Mouse (Mus musculus) megakaryocyte-erythroid progenitor cell, adult 5-6 weeks (primary cell): ENCODE results near the gene Tsen54. TPM values are rescaled to one million over a fixed set of nuclear protein-coding genes. Genes with fewer than 3 reads are reported as not detected.

Experiments
- ATAC-seq: replicated peaks from 2 replicates; pipeline ENCODE4 v1.8.0; 2016; ENCODE audit warnings: mild to moderate bottlenecking, inconsistent platforms; ENCODE audit not compliant: severe bottlenecking, poor library complexity, low FRiP score, low TSS enrichment
- total RNA-seq, 2 experiments: library from RNA; stranded (forward) in 1 of 2; stranded (reverse) in 1 of 2; fragments of 200-1000, 215-1000 nt in 1 of 2; fragments of >200 nt in 1 of 2; fragmentation: Nextera tagmentation in 1 of 2; gene quantifications; 2 replicates each; pipeline ENCODE4 v1.2.3; 2014 to 2017

Tsen54 gene
- total RNA-seq, 2 experiments from 2014 or later, result 17.1 to 32.6 TPM

- ATAC-seq, result no peak
Measured at GRCm38 (mm10) chr11:115797665-115798064, 16.9 kb upstream of the Tsen54 start.

GRCm38 (mm10) chr11:115800981-115801380 lies 13.5 kb upstream of the Tsen54 start:
- ATAC-seq, result no peak

- no peak for ATAC-seq
Measured at GRCm38 (mm10) chr11:115803072-115803709, 11.3 kb upstream of the Tsen54 start.

GRCm38 (mm10) chr11:115805005-115805404 lies 9.5 kb upstream of the Tsen54 start:
- ATAC-seq, result peak; percentile 90

GRCm38 (mm10) chr11:115806154-115806553 lies 8.4 kb upstream of the Tsen54 start:
- no peak for ATAC-seq

GRCm38 (mm10) chr11:115807306-115807705 lies 7.2 kb upstream of the Tsen54 start:
- ATAC-seq, result no peak

GRCm38 (mm10) chr11:115807971-115808370 lies 6.6 kb upstream of the Tsen54 start:
- ATAC-seq, result no peak

- no peak for ATAC-seq
Measured at GRCm38 (mm10) chr11:115808696-115809310, 5.7 kb upstream of the Tsen54 start.

GRCm38 (mm10) chr11:115809311-115809781 lies 5.2 kb upstream of the Tsen54 start:
- ATAC-seq, result no peak

GRCm38 (mm10) chr11:115810377-115810776 lies 4.1 kb upstream of the Tsen54 start:
- ATAC-seq, result no peak

- ATAC-seq, result no peak
Measured at GRCm38 (mm10) chr11:115811381-115812093, 3.0 kb upstream of the Tsen54 start.

- ATAC-seq, result no peak
Measured at GRCm38 (mm10) chr11:115812095-115812494, 2.4 kb upstream of the Tsen54 start.

GRCm38 (mm10) chr11:115812533-115813420 lies 1.7 kb upstream of the Tsen54 start:
- no peak for ATAC-seq

GRCm38 (mm10) chr11:115813507-115814296 lies 822 bp upstream of the Tsen54 start, which contains the start of gene Caskin2:
Caskin2 (minus strand) TSS chr11:115813639.
- peak; percentile 87 for ATAC-seq

- no peak for ATAC-seq
Measured at GRCm38 (mm10) chr11:115817331-115817730, 2.8 kb downstream of the Tsen54 start.

GRCm38 (mm10) chr11:115819915-115820623 lies 5.5 kb downstream of the Tsen54 start:
- no peak for ATAC-seq

GRCm38 (mm10) chr11:115821001-115821400 lies 6.5 kb downstream of the Tsen54 start:
- ATAC-seq, result no peak
